Mouse (Mus musculus) kidney, adult 18-20 months (tissue): Measurements from ENCODE around the gene Inka1.
A peak's percentile ranks its signal among the peaks of the same experiment; 100 is the strongest.

Source experiments
- DNase-seq: peaks from one replicate; pipeline ENCODE4 v3.0.0; 2021

The Inka1 gene

GRCm38 (mm10) chr9:107950460-107951355, 35.0 kb downstream of the Inka1 start:
- peak; percentile 92 for DNase-seq

- no peak for DNase-seq
Observed at GRCm38 (mm10) chr9:107949922-107950235, 35.8 kb downstream of the Inka1 start, which contains the start of gene Traip. Gene Traip (plus strand): TSS chr9:107950136.

GRCm38 (mm10) chr9:107949184-107949921, 36.3 kb downstream of the Inka1 start:
- no peak for DNase-seq

- no peak for DNase-seq
Observed at GRCm38 (mm10) chr9:107947241-107948194, 38.2 kb downstream of the Inka1 start.

DNA sequence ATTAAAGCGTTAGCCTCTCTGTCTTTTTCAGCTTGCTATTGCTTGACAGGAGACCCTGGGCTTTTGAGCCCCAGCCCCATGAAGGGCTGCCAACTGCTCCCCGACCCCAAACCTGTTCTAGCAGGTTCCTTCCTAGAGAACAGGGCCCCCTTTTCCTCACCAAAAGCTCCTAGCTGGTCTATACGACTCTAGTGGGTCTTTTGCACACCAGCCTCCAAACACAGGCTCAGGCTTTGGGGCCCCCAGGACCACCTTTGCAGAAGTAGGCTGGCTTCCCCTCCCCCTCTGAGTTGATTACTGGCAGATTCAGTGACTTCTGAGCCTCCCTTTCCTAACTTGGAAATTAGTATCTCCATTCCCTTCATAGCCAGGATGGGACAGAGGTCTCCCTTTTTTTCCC, 48.8 kb downstream of the Inka1 start:
- no peak for DNase-seq

DNA sequence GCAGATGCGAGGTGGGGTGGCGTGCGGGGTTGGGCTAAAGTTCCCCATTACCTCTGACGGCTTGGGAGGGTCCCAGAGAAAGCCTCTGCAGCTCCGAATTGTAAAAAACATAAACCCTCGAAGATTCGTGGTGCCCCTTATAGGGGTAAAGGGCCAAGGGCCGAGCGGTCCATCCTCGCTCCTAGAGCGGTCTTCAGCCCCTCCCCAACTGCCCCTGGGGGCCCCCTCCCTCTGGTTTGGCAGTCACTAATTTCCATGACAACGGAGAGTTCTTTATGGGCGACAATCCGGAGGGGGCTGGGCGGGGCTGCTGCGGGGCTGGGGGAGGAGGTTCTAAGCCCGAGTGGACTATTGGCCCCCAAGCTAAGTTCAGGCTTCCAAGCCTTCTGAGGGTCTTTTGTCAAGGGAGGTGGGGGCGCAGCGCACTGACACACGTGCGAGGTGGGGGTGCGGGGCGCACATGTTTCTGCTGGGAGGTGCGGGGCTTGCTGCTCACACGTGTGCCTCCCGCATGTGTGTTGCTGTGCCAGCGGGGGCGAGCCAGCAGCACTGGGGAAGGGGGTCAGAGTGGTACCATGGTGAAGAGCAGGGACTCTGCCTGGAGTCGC, 49.4 kb downstream of the Inka1 start:
- DNase-seq: no peak

GRCm38 (mm10) chr9:107935790-107936214, 49.9 kb downstream of the Inka1 start:
- DNase-seq: no peak

- DNase-seq: no peak
Observed at GRCm38 (mm10) chr9:107935374-107935773, 50.3 kb downstream of the Inka1 start, which contains the start of gene Camkv. Gene Camkv (plus strand): TSS chr9:107935674.
